Mouse (Mus musculus) kidney, adult 2 months (tissue): ENCODE results near the gene 1600014C23Rik. TPM values are rescaled to one million over a fixed set of nuclear protein-coding genes. Genes with fewer than 3 reads are reported as not detected.
A peak's percentile ranks its signal among the peaks of the same experiment; 100 is the strongest.

Experiments
- DNase-seq: peaks from one replicate; pipeline ENCODE4 v3.0.0; 2021
- H3K27ac ChIP-seq: fragments of 200-500 bp; 2 replicates; pipeline ENCODE4 v1.5.1; 2012; ENCODE audit warnings: low read depth, low read length, control low read depth, inconsistent platforms; ENCODE audit not compliant: insufficient read depth
- H3K27me3 ChIP-seq: fragments of 200-500 bp; replicated peaks from 2 replicates; pipeline ENCODE4 v1.6.1; 2012; ENCODE audit warnings: mild to moderate bottlenecking, moderate library complexity, low read length, inconsistent platforms; ENCODE audit not compliant: control insufficient read depth, insufficient read depth
- H3K36me3 ChIP-seq: fragments of 200-500 bp; 2 replicates; pipeline ENCODE4 v1.6.1; 2012; ENCODE audit warnings: mild to moderate bottlenecking, moderate library complexity, low read length, inconsistent platforms; ENCODE audit not compliant: control insufficient read depth, insufficient read depth
- H3K4me1 ChIP-seq: fragments of 200-500 bp; 2 replicates; pipeline ENCODE4 v1.6.1; 2011; ENCODE audit warnings: low read length; ENCODE audit not compliant: control insufficient read depth, insufficient read depth
- H3K4me3 ChIP-seq: fragments of 200-500 bp; 2 replicates; pipeline ENCODE4 v1.5.1; 2011; ENCODE audit warnings: mild to moderate bottlenecking, low read depth, low read length, control low read depth; ENCODE audit not compliant: insufficient read depth
- CTCF ChIP-seq: fragments of 200-500 bp; conservative IDR thresholded peaks from 2 replicates; pipeline ENCODE4 v1.5.1; 2011; ENCODE audit warnings: low read depth, mild to moderate bottlenecking, control low read depth, low read length, moderate library complexity, mixed read lengths; ENCODE audit not compliant: insufficient read depth, insufficient read length
- POLR2A ChIP-seq: fragments of 200-500 bp; IDR thresholded peaks from one replicate; pipeline ENCODE4 v1.6.1; 2011; ENCODE audit warnings: low read depth, low read length, control low read depth
- WGBS: fragments of 180-500 bp; shearing (Covaris S2); methylation state at CpG from one replicate; pipeline ENCODE4 v1.1.7; 2018; 5-methylcytosine and 5-hydroxymethylcytosine counted together
- polyA plus RNA-seq: library from polyadenylated mRNA; depleted of rRNA; stranded (reverse); fragments of >200 nt; gene quantifications from 2 replicates; pipeline ENCODE4 v1.2.3, GENCODE M21; 2012

1600014C23Rik gene
- polyA plus RNA-seq, 1 experiment: not detected

DNA sequence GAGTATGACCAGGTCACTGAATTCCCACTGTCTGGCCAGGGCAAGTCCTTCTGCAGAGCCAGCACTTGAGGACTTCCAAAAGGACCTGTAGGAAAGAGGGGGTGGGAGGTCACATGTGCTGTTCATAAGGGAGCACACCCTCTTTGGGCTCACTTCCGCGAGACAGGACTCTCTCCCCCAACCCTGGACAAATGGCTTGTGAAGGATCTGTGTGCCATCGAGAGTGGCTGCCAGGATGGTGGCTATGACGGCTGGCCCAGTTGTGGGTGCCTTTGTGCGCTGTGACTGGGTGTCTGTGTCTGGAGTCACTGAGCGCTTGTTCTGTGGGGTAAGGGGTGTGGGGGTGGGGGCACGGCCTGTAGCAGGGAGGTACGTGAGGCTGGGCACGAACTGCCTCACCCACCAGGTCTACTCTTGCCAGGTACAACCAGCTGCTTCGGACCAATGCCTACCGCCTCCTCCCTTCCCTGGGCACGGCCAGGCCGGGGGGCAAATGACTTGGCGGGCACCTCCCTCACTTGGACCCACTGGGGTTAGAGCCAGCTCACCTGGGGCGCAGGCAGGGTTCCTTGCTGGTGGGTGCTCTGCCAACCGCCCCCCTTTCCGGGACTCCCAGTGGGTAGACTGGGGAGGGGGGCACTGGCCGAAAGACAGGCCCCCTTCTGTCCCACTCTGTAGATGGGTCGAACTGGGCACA, 458 bp downstream of the 1600014C23Rik start:
- Histone ChIP-seq H3K4me3 (no peak overlapping the region), H3K4me1 (peaks cover 4% of the 10 kb centered on the region; the same call in 1 of the 2 replicates), H3K36me3 (no peaks in the 10 kb centered on the region), H3K27ac (no peak overlapping the region), H3K27me3 (no peaks in the 10 kb centered on the region)
- TF ChIP-seq POLR2A (no peak), CTCF (no peak)
- 42% methylated on average over 19 of the region's 19 CpGs for WGBS
- peak; percentile 61 for DNase-seq

- 29% methylated on average over 9 of the region's 9 CpGs for WGBS
- peak; percentile 87 for DNase-seq
- Histone ChIP-seq H3K27ac (no peak overlapping the region), H3K4me1 (peaks cover 4% of the 10 kb centered on the region; the same call in 1 of the 2 replicates), H3K36me3 (no peaks in the 10 kb centered on the region), H3K4me3 (no peak overlapping the region), H3K27me3 (no peaks in the 10 kb centered on the region)
- TF ChIP-seq POLR2A: no peak
- peak; percentile 89 for TF ChIP-seq CTCF
Measured at GRCm38 (mm10) chr17:45731172-45731864, 2.3 kb downstream of the 1600014C23Rik start.

DNA sequence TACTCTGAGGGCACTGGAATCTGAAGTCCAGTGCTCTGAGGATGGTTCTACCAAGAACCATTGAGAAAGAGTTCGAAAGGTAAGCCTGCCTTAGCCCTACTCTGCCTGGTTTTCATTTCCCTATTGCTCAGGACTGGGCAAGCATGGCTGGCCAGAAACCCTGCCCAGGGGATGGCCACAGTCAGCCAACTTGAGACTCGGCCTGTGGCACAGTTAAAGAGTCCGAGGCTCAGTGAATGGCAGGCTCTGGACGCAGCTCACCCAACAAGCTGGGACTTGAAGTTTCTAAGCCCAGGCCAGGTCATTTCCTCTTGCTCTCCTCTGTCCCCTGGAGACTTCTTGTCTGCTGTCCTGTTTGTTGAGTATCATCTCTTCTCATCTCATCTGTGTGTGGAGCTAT, 2.9 kb downstream of the 1600014C23Rik start:
- Histone ChIP-seq H3K27me3 (no peaks in the 10 kb centered on the region), H3K36me3 (no peaks in the 10 kb centered on the region), H3K4me3 (no peak overlapping the region), H3K4me1 (peaks cover 4% of the 10 kb centered on the region; the same call in 1 of the 2 replicates), H3K27ac (no peak overlapping the region)
- no peak for DNase-seq
- WGBS: 84% methylated on average over 4 of the region's 4 CpGs
- no peak for TF ChIP-seq CTCF
- no peak for TF ChIP-seq POLR2A

GRCm38 (mm10) chr17:45729387-45729786, 4.3 kb downstream of the 1600014C23Rik start:
- 64% methylated on average over 10 of the region's 10 CpGs for WGBS
- DNase-seq: no peak

DNA sequence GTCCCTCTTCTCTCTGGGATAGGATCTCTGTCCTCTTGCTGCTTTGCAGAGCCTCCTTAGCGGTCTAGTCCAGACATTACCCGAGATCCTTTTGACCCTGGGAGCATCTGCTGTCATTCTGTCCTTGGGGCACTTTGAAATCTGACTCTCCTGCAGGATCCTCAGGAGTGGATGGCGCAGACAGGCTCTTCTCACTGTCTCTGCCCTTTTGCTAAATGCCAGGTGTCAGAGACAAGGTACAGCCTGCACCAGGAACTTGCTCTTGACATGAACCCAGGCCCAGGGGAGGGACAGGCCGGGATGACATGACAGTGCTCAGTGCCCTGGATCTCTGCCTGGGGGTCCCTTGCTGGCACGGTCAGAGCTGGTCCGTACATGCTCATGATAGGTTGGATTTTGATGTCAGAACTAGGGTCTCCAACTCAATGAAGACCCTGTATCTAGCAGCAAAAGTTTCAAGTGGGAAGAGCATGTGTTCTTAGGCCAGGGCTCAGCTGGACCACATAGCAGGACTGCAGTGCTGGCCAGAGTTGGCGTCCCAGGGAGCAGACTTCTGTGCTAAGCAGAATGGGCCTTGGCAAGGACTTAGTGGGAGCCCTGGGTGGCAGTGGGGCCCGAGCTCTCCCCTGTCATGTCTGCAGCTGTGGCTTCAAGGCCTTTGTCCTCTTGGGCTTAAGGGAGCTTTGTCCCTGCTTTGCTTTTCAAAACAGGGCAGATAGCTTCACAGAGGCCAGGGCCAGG, 5.5 kb downstream of the 1600014C23Rik start:
- DNase-seq: no peak
- WGBS: 87% methylated on average over 8 of the region's 8 CpGs

More at GRCm38 (mm10) chr17:45729387-45729786, 4.3 kb downstream of the 1600014C23Rik start:
- TF ChIP-seq CTCF (no peak), POLR2A (no peak)
- Histone ChIP-seq H3K4me1 (peaks cover 4% of the 10 kb centered on the region; the same call in 1 of the 2 replicates), H3K4me3 (no peak overlapping the region), H3K36me3 (no peaks in the 10 kb centered on the region), H3K27ac (no peak overlapping the region), H3K27me3 (no peaks in the 10 kb centered on the region)

GRCm38 (mm10) chr17:45727481-45727880, 6.2 kb downstream of the 1600014C23Rik start:
- TF ChIP-seq POLR2A (no peak), CTCF (no peak)
- Histone ChIP-seq H3K4me3 (no peak overlapping the region), H3K27ac (no peak overlapping the region), H3K36me3 (no peaks in the 10 kb centered on the region), H3K4me1 (no peaks in the 10 kb centered on the region), H3K27me3 (no peaks in the 10 kb centered on the region)
- 84% methylated on average over 2 of the region's 2 CpGs for WGBS
- no peak for DNase-seq

More for the DNA sequence above, 5.5 kb downstream of the 1600014C23Rik start:
- Histone ChIP-seq H3K27ac (no peak overlapping the region), H3K36me3 (no peaks in the 10 kb centered on the region), H3K27me3 (no peaks in the 10 kb centered on the region), H3K4me3 (no peak overlapping the region), H3K4me1 (no peaks in the 10 kb centered on the region)
- no peak for TF ChIP-seq CTCF
- TF ChIP-seq POLR2A: no peak
